Mouse (Mus musculus): Measurements from ENCODE around the gene Cyp17a1. TPM values are rescaled to one million over a fixed set of nuclear protein-coding genes. Genes with fewer than 3 reads are reported as not detected.

Cyp17a1 gene
- polyA plus RNA-seq, 1 experiment, result not detected

- H3K4me3 ChIP-seq (ENCODE audit: insufficient read depth, low read depth, low read length), result no peak overlapping the region
- peaks cover 69% of the 10 kb centered on the region for H3K4me1 ChIP-seq (ENCODE audit: control insufficient read depth, insufficient read depth, insufficient read length, low read length)
- peak overlapping the region; percentile 15; the same call in 1 of the 2 replicates for H3K27ac ChIP-seq (replicated peaks; ENCODE audit: low read depth, low read length)
These were observed 52.8 kb downstream of the Cyp17a1 start for GRCm38 (mm10) chr19:46620016-46620808.

GRCm38 (mm10) chr19:46619518-46619917, 53.5 kb downstream of the Cyp17a1 start:
- no peak overlapping the region for H3K4me3 ChIP-seq (ENCODE audit: insufficient read depth, low read depth, low read length)
- H3K27ac ChIP-seq (replicated peaks; ENCODE audit: low read depth, low read length), result no peak overlapping the region
- peaks cover 62% of the 10 kb centered on the region for H3K4me1 ChIP-seq (ENCODE audit: control insufficient read depth, insufficient read depth, insufficient read length, low read length)

GRCm38 (mm10) chr19:46619001-46619400, 54.0 kb downstream of the Cyp17a1 start:
- no peak overlapping the region for H3K4me3 ChIP-seq (ENCODE audit: insufficient read depth, low read depth, low read length)
- H3K27ac ChIP-seq (replicated peaks; ENCODE audit: low read depth, low read length), result no peak overlapping the region
- H3K4me1 ChIP-seq (ENCODE audit: control insufficient read depth, insufficient read depth, insufficient read length, low read length), result peaks cover 58% of the 10 kb centered on the region

- H3K4me3 ChIP-seq (ENCODE audit: insufficient read depth, low read depth, low read length), result no peak overlapping the region
- peaks cover 52% of the 10 kb centered on the region for H3K4me1 ChIP-seq (ENCODE audit: control insufficient read depth, insufficient read depth, insufficient read length, low read length)
- no peak overlapping the region for H3K27ac ChIP-seq (replicated peaks; ENCODE audit: low read depth, low read length)
These were observed 54.6 kb downstream of the Cyp17a1 start for GRCm38 (mm10) chr19:46618322-46618721.

DNA sequence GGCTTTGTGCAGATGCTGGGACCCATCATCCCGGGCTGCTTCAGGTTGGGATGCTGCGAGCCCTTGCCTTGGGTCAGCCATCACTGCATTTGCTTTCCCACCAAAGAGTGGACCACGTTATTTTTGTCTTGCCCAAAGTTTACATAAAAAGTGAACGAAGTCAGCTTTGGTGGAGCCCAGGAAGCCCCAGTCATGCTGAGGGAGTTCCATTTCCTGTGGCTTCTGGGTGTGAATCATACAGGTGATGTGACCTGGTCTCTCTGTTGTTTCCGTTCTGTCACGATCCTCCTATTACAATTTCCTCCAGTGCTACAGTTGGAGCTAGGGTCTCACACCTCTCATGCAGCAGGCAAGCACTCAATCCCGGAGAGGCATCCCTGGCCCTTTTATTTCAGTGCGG, 55.6 kb downstream of the Cyp17a1 start:
- Histone ChIP-seq H3K4me3 (ENCODE audit: insufficient read depth, low read depth, low read length) (no peak overlapping the region), H3K4me1 (ENCODE audit: control insufficient read depth, insufficient read depth, insufficient read length, low read length) (peaks cover 46% of the 10 kb centered on the region), H3K27ac (replicated peaks; ENCODE audit: low read depth, low read length) (no peak overlapping the region)

Other genes with a start within 250 kb of the Cyp17a1 start
- gene Trim8, start 171.5 kb downstream of the Cyp17a1 start, polyA plus RNA-seq (2012; ENCODE audit: insufficient read depth, insufficient read length, missing spikeins), result 12.4 and 17.4 TPM in 2 replicates
- 44.9 and 58.1 TPM in 2 replicates for gene Arl3, start 100.0 kb downstream of the Cyp17a1 start, polyA plus RNA-seq (2012; ENCODE audit: insufficient read depth, insufficient read length, missing spikeins)
- 3.8 and 6.4 TPM in 2 replicates for gene Sfxn2, start 99.8 kb downstream of the Cyp17a1 start, polyA plus RNA-seq (2012; ENCODE audit: insufficient read depth, insufficient read length, missing spikeins)
- gene Wbp1l, start 74.1 kb downstream of the Cyp17a1 start, polyA plus RNA-seq (2012; ENCODE audit: insufficient read depth, insufficient read length, missing spikeins), result 18.9 and 24.4 TPM in 2 replicates
- gene Borcs7, start 16.7 kb upstream of the Cyp17a1 start, polyA plus RNA-seq (2012; ENCODE audit: insufficient read depth, insufficient read length, missing spikeins), result 20.4 and 24.7 TPM in 2 replicates
- gene As3mt, start 34.3 kb upstream of the Cyp17a1 start, polyA plus RNA-seq (2012; ENCODE audit: insufficient read depth, insufficient read length, missing spikeins), result 10.1 and 13.3 TPM in 2 replicates
- 27.5 and 28.7 TPM in 2 replicates for gene Cnnm2, start 88.4 kb upstream of the Cyp17a1 start, polyA plus RNA-seq (2012; ENCODE audit: insufficient read depth, insufficient read length, missing spikeins)

All from brown adipose tissue, adult 24 weeks (tissue).